Comparison of ENCODE assay signal across 22 mouse cellular contexts in genomic region chr3:82207321-82207720, GRCm38 (mm10).
A peak's percentile ranks its signal among the peaks of the same experiment; 100 is the strongest.
DNase-seq lines count a peak whose midpoint lies in the region; ATAC-seq and TF ChIP-seq lines count a peak whose summit lies in the region.
"Had no signal": no experiment of that assay in that cellular context is flagged by ENCODE, and none has a peak within 500 bp of the region (broad histone marks: within the 10 kb centered on the region; RNA-seq: fewer than 3 reads in every experiment).

No protein-coding gene starts in this region.

- H3K27me3 ChIP-seq in midbrain, embryonic 16.5 days (ENCODE audit: control insufficient read depth, insufficient read depth, low read depth, low read length): no peaks in the 10 kb centered on the region
- H3K27me3 ChIP-seq: heart, embryonic 13.5 days; hindbrain, embryonic 13.5 days had no signal

- TF ChIP-seq CTCF in left cerebral cortex, adult 2 months (IDR thresholded peaks at IDR 0.05): peak; percentile 6; the same call in 1 of the 2 replicates

- H3K36me3 ChIP-seq in midbrain, embryonic 16.5 days (ENCODE audit: control insufficient read depth, insufficient read depth, low read length): no peaks in the 10 kb centered on the region
- H3K36me3 ChIP-seq: G1E; heart, embryonic 13.5 days; hindbrain, embryonic 13.5 days had no signal

- peak; percentile 13 for DNase-seq in adrenal gland, postnatal 10 days
- no peak for DNase-seq in adrenal gland, postnatal 4 days (ENCODE audit: low spot score in 2 of 2)
- no peak for DNase-seq in left cerebral cortex, adult 2 months (ENCODE audit: extremely low spot score in 1 of 2, low spot score in 2 of 2)
- DNase-seq in left cerebral cortex, postnatal 10 days (ENCODE audit: extremely low spot score in 1 of 2, low spot score in 2 of 2): no peak
- peak; percentile 7 for DNase-seq in 416B (ENCODE audit: low read depth)
- peak; percentile 32 for DNase-seq in T-cell, adult 2 months (ENCODE audit: low spot score)
- DNase-seq in ovary, postnatal 14 days (ENCODE audit: low spot score): no peak
- DNase-seq: cerebellum, postnatal 10 days; gastrocnemius, postnatal 10 days; kidney, postnatal 10 days; layer of hippocampus, adult 9-11 months; liver; lung, embryonic 14.5 days; spleen, adult 18-20 months had no signal

- H3K9ac ChIP-seq in midbrain, embryonic 16.5 days (ENCODE audit: low read depth, low read length): no peak overlapping the region
- H3K9ac ChIP-seq: heart, embryonic 13.5 days; hindbrain, embryonic 13.5 days; lung, embryonic 14.5 days had no signal

- H3K9me3 ChIP-seq in midbrain, embryonic 16.5 days (replicated peaks; ENCODE audit: control insufficient read depth, low read length, poor library complexity, severe bottlenecking): no peaks in the 10 kb centered on the region
- H3K9me3 ChIP-seq: G1E; heart, embryonic 13.5 days; hindbrain, embryonic 13.5 days had no signal

- intact Hi-C loops in left cerebral cortex, adult 2 months (cut with DNase I): no loop called here
- intact Hi-C loops in left cerebral cortex, postnatal 10 days (cut with DNase I): no loop called here

- H3K27ac ChIP-seq in left cerebral cortex, adult 2 months: no peak overlapping the region
- no peak overlapping the region for H3K27ac ChIP-seq in midbrain, embryonic 16.5 days (ENCODE audit: low read length)
- H3K27ac ChIP-seq: heart, embryonic 13.5 days; hindbrain, embryonic 13.5 days; stomach, postnatal 0 days had no signal

- no peaks in the 10 kb centered on the region for H3K4me1 ChIP-seq in midbrain, embryonic 16.5 days (ENCODE audit: control insufficient read depth, insufficient read depth, low read length)
- H3K4me1 ChIP-seq: heart, embryonic 13.5 days; hindbrain, embryonic 13.5 days had no signal

- WGBS in midbrain, embryonic 16.5 days: 89% methylated on average over 5 of the region's 5 CpGs

- no peak overlapping the region for H3K4me3 ChIP-seq in left cerebral cortex, adult 2 months
- no peak overlapping the region for H3K4me3 ChIP-seq in midbrain, embryonic 16.5 days (ENCODE audit: low read depth, low read length)
- H3K4me3 ChIP-seq: heart, embryonic 13.5 days; hindbrain, embryonic 13.5 days had no signal

- ATAC-seq in midbrain, embryonic 16.5 days: no peak
- ATAC-seq: forebrain, embryonic 16.5 days; intestine, postnatal 0 days had no signal

- H3K4me2 ChIP-seq in midbrain, embryonic 16.5 days (ENCODE audit: low read length): no peak overlapping the region
- H3K4me2 ChIP-seq: heart, embryonic 13.5 days; hindbrain, embryonic 13.5 days; lung, embryonic 14.5 days; midbrain, embryonic 11.5 days had no signal

Comparison
In these comparisons a context has a peak if more than half of its experiments do, and no peak if none do; other contexts are left out.
1. DNase-seq: peak in adrenal gland, postnatal 10 days (single experiment), 416B (single experiment) and T-cell, adult 2 months (single experiment); none in adrenal gland, postnatal 4 days (0 of 2), left cerebral cortex, adult 2 months (0 of 2), left cerebral cortex, postnatal 10 days (0 of 2) and ovary, postnatal 14 days (single experiment).